Mouse (Mus musculus) liver, embryonic 14.5 days (tissue): ENCODE measurements around the gene Lpxn.

Source experiments
- CTCF ChIP-seq: IDR thresholded peaks from 2 replicates; pipeline ENCODE4 v1.5.1; 2016; ENCODE audit warnings: antibody characterized with exemption, low read depth, control low read depth
- EP300 ChIP-seq: IDR thresholded peaks from 2 replicates; pipeline ENCODE4 v1.6.1; 2016; ENCODE audit warnings: antibody characterized with exemption, low read depth

DNA sequence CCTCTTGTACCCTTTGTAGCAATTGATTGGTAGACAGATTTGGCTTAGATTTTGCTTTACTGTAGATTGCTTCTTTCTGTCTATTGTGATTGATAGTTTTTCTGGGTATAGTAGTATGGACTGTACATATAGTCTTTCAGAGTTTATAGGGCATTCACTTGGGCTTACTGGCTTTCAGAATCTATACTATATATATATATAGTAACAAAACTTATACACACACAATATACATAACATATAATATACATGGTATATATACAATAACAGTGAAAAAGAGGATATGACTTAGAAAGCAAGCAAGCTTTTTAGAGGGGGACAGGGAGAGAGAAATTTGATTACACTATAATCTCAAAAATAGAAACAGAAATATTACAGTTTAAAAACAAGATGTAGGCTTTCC, 50.4 kb downstream of the Lpxn start, which contains the start of gene Gm5244:
- TF ChIP-seq CTCF (no peak), EP300 (no peak)
